Mouse (Mus musculus): ENCODE results near the gene Mrps36. TPM values are rescaled to one million over a fixed set of nuclear protein-coding genes. Genes with fewer than 3 reads are reported as not detected.

The Mrps36 gene
- polyA plus RNA-seq, 1 experiment, result 46.4 TPM

- 98% methylated on average over 2 of the region's 2 CpGs for WGBS
- H3K4me1 ChIP-seq (replicated peaks; ENCODE audit: control insufficient read depth, insufficient read depth, low read length), result no peaks in the 10 kb centered on the region
- TF ChIP-seq POLR2A (IDR thresholded peaks at IDR 0.05; ENCODE audit: control insufficient read depth, extremely low read depth, insufficient read depth, low read length, poor library complexity), result no peak
- no peak for TF ChIP-seq CTCF (IDR thresholded peaks at IDR 0.05; ENCODE audit: borderline replicate concordance, control insufficient read depth, extremely low read depth, insufficient read depth, low read length, poor library complexity)
- H3K36me3 ChIP-seq (ENCODE audit: control insufficient read depth, insufficient read depth, low read length), result peaks cover 55% of the 10 kb centered on the region
- H3K27ac ChIP-seq (ENCODE audit: control insufficient read depth, insufficient read depth, low read length), result no peak overlapping the region
- no peaks in the 10 kb centered on the region for H3K27me3 ChIP-seq (ENCODE audit: control insufficient read depth, insufficient read depth, low read length)
- no peak overlapping the region for H3K4me3 ChIP-seq (ENCODE audit: control insufficient read depth, insufficient read depth, low read length)
- DNase-seq, result no peak
These were observed 41.0 kb downstream of the Mrps36 start for GRCm38 (mm10) chr13:100703468-100703867.

- WGBS, result 97% methylated on average over 10 of the region's 10 CpGs
- TF ChIP-seq CTCF (IDR thresholded peaks at IDR 0.05; ENCODE audit: borderline replicate concordance, control insufficient read depth, extremely low read depth, insufficient read depth, low read length, poor library complexity) (no peak), POLR2A (IDR thresholded peaks at IDR 0.05; ENCODE audit: control insufficient read depth, extremely low read depth, insufficient read depth, low read length, poor library complexity) (no peak)
- H3K4me1 ChIP-seq (replicated peaks; ENCODE audit: control insufficient read depth, insufficient read depth, low read length), result no peaks in the 10 kb centered on the region
- no peak overlapping the region for H3K4me3 ChIP-seq (ENCODE audit: control insufficient read depth, insufficient read depth, low read length)
- no peaks in the 10 kb centered on the region for H3K27me3 ChIP-seq (ENCODE audit: control insufficient read depth, insufficient read depth, low read length)
- H3K36me3 ChIP-seq (ENCODE audit: control insufficient read depth, insufficient read depth, low read length), result peaks cover 18% of the 10 kb centered on the region
- no peak overlapping the region for H3K27ac ChIP-seq (ENCODE audit: control insufficient read depth, insufficient read depth, low read length)
- DNase-seq, result no peak
These were observed 45.6 kb downstream of the Mrps36 start for GRCm38 (mm10) chr13:100698866-100699265.

GRCm38 (mm10) chr13:100697541-100697940 is 46.9 kb downstream of the Mrps36 start:
- Histone ChIP-seq H3K4me1 (replicated peaks; ENCODE audit: control insufficient read depth, insufficient read depth, low read length) (no peaks in the 10 kb centered on the region), H3K27ac (ENCODE audit: control insufficient read depth, insufficient read depth, low read length) (no peak overlapping the region), H3K36me3 (ENCODE audit: control insufficient read depth, insufficient read depth, low read length) (peaks cover 7% of the 10 kb centered on the region), H3K4me3 (ENCODE audit: control insufficient read depth, insufficient read depth, low read length) (no peak overlapping the region), H3K27me3 (ENCODE audit: control insufficient read depth, insufficient read depth, low read length) (no peaks in the 10 kb centered on the region)
- TF ChIP-seq POLR2A (IDR thresholded peaks at IDR 0.05; ENCODE audit: control insufficient read depth, extremely low read depth, insufficient read depth, low read length, poor library complexity) (no peak), CTCF (IDR thresholded peaks at IDR 0.05; ENCODE audit: borderline replicate concordance, control insufficient read depth, extremely low read depth, insufficient read depth, low read length, poor library complexity) (no peak)
- no peak for DNase-seq
- 82% methylated on average over 3 of the region's 3 CpGs for WGBS

GRCm38 (mm10) chr13:100687513-100687912 is 56.9 kb downstream of the Mrps36 start:
- no peaks in the 10 kb centered on the region; the same call in 1 of the 2 replicates for H3K36me3 ChIP-seq (ENCODE audit: control insufficient read depth, insufficient read depth, low read length)
- H3K4me1 ChIP-seq (replicated peaks; ENCODE audit: control insufficient read depth, insufficient read depth, low read length), result no peaks in the 10 kb centered on the region
- no peak overlapping the region for H3K4me3 ChIP-seq (ENCODE audit: control insufficient read depth, insufficient read depth, low read length)
- H3K27ac ChIP-seq (ENCODE audit: control insufficient read depth, insufficient read depth, low read length), result no peak overlapping the region
- TF ChIP-seq POLR2A (IDR thresholded peaks at IDR 0.05; ENCODE audit: control insufficient read depth, extremely low read depth, insufficient read depth, low read length, poor library complexity) (no peak), CTCF (IDR thresholded peaks at IDR 0.05; ENCODE audit: borderline replicate concordance, control insufficient read depth, extremely low read depth, insufficient read depth, low read length, poor library complexity) (no peak)
- no peaks in the 10 kb centered on the region for H3K27me3 ChIP-seq (ENCODE audit: control insufficient read depth, insufficient read depth, low read length)
- WGBS, result 96% methylated on average over 7 of the region's 7 CpGs
- no peak for DNase-seq

Other genes with a start within 250 kb of the Mrps36 start
- 0.50 and 0.62 TPM in 2 replicates for gene Ocln, start 191.9 kb downstream of the Mrps36 start, polyA plus RNA-seq (2012; rRNA removed)
- gene Marveld2, start 127.7 kb downstream of the Mrps36 start, polyA plus RNA-seq (2012; rRNA removed), result 2.0 and 2.2 TPM in 2 replicates
- 57.9 and 66.2 TPM in 2 replicates for gene Ak6, start 93.7 kb downstream of the Mrps36 start, polyA plus RNA-seq (2012; rRNA removed)
- gene Rad17, start 93.6 kb downstream of the Mrps36 start, polyA plus RNA-seq (2012; rRNA removed), result 5.6 and 6.3 TPM in 2 replicates
- gene Taf9, start 93.1 kb downstream of the Mrps36 start, polyA plus RNA-seq (2012; rRNA removed), result 13.5 and 16.5 TPM in 2 replicates
- gene Ccdc125, start 74.9 kb downstream of the Mrps36 start, polyA plus RNA-seq (2012; rRNA removed), result 2.3 and 2.4 TPM in 2 replicates
- gene Cdk7, start 13.7 kb downstream of the Mrps36 start, polyA plus RNA-seq (2012; rRNA removed), result 19.6 and 22.0 TPM in 2 replicates
- gene Cenph, start 31.2 kb upstream of the Mrps36 start, polyA plus RNA-seq (2012; rRNA removed), result 4.0 and 5.6 TPM in 2 replicates
- gene Ccnb1, start 41.9 kb upstream of the Mrps36 start, polyA plus RNA-seq (2012; rRNA removed), result 63.7 and 76.8 TPM in 2 replicates
- gene Slc30a5, start 88.8 kb upstream of the Mrps36 start, polyA plus RNA-seq (2012; rRNA removed), result 31.4 and 33.4 TPM in 2 replicates